Mouse (Mus musculus) neural tube, embryonic 14.5 days (tissue): ENCODE data around the gene Slc24a1. TPM values are rescaled to one million over a fixed set of nuclear protein-coding genes. Genes with fewer than 3 reads are reported as not detected.

Experiments used
- ATAC-seq: fragments of 200-750 bp; cut with Nextera tagmentation; 2 replicates; pipeline ENCODE4 v1.8.0; 2017; ENCODE audit warnings: low read depth, mild to moderate bottlenecking, moderate TSS enrichment, moderate library complexity
- H3K27ac ChIP-seq: fragments of 300-500 bp; sonication (generic); 2 replicates; pipeline ENCODE4 v1.5.1; 2014; ENCODE audit warnings: low read depth, mild to moderate bottlenecking, control low read depth, low read length, moderate library complexity, mixed read lengths
- H3K27me3 ChIP-seq: fragments of 300-500 bp; sonication (generic); 2 replicates; pipeline ENCODE4 v1.6.1; 2014; ENCODE audit warnings: low read length; ENCODE audit not compliant: control insufficient read depth, insufficient read depth
- H3K36me3 ChIP-seq: fragments of 300-500 bp; sonication (generic); 2 replicates; pipeline ENCODE4 v1.6.1; 2014; ENCODE audit warnings: low read length, mixed read lengths; ENCODE audit not compliant: control insufficient read depth, insufficient read depth
- H3K4me1 ChIP-seq: fragments of 300-500 bp; sonication (generic); 2 replicates; pipeline ENCODE4 v1.6.1; 2014; ENCODE audit warnings: low read length; ENCODE audit not compliant: control insufficient read depth, insufficient read depth
- H3K4me2 ChIP-seq: fragments of 300-500 bp; sonication (generic); 2 replicates; pipeline ENCODE4 v1.6.1; 2014; ENCODE audit warnings: mild to moderate bottlenecking, low read depth, low read length, control low read depth
- H3K4me3 ChIP-seq: fragments of 300-500 bp; sonication (generic); 2 replicates; pipeline ENCODE4 v1.5.1; 2014; ENCODE audit warnings: low read depth, low read length, control low read depth, mixed read lengths
- H3K9ac ChIP-seq: fragments of 300-500 bp; sonication (generic); replicated peaks from 2 replicates; pipeline ENCODE4 v1.6.1; 2014; ENCODE audit warnings: low read depth, mild to moderate bottlenecking, control low read depth, low read length, mixed read lengths
- H3K9me3 ChIP-seq: fragments of 300-500 bp; sonication (generic); 2 replicates; pipeline ENCODE4 v1.6.1; 2016; ENCODE audit warnings: low read length; ENCODE audit not compliant: control insufficient read depth
- WGBS: fragments of 180-500 bp; shearing (Covaris S2); extraction: QIAGEN DNeasy Blood & Tissue Kit; methylation state at CpG from one replicate; pipeline ENCODE4 v1.1.7; 2014; 5-methylcytosine and 5-hydroxymethylcytosine counted together
- polyA plus RNA-seq: library from polyadenylated mRNA; unstranded; fragments of >200 nt; fragmentation: Nextera tagmentation; extraction: Ambion mirVana; gene quantifications from 2 replicates; pipeline ENCODE4 v1.2.1, GENCODE M21; 2014

Gene Slc24a1
- polyA plus RNA-seq, 1 experiment from 2014 or later, result 0.07 TPM

- H3K27ac ChIP-seq, result no peak overlapping the region
Observed at GRCm38 (mm10) chr9:64926201-64926991, 25.0 kb downstream of the Slc24a1 start.

GRCm38 (mm10) chr9:64925771-64926170 lies 25.6 kb downstream of the Slc24a1 start:
- Histone ChIP-seq H3K4me2 (no peak overlapping the region), H3K4me3 (no peak overlapping the region), H3K27ac (no peak overlapping the region), H3K27me3 (no peaks in the 10 kb centered on the region), H3K9me3 (no peaks in the 10 kb centered on the region), H3K4me1 (no peaks in the 10 kb centered on the region), H3K9ac (no peak overlapping the region), H3K36me3 (no peaks in the 10 kb centered on the region; the same call in 1 of the 2 replicates)
- no peak for ATAC-seq
- 39% methylated on average over 5 of the region's 5 CpGs for WGBS

More at GRCm38 (mm10) chr9:64926201-64926991, 25.0 kb downstream of the Slc24a1 start:
- WGBS, result 69% methylated on average over 8 of the region's 8 CpGs
- Histone ChIP-seq H3K9me3 (no peaks in the 10 kb centered on the region), H3K9ac (no peak overlapping the region), H3K4me2 (no peak overlapping the region), H3K4me3 (no peak overlapping the region), H3K27me3 (no peaks in the 10 kb centered on the region), H3K36me3 (no peaks in the 10 kb centered on the region), H3K4me1 (no peaks in the 10 kb centered on the region)
- no peak for ATAC-seq

- H3K27ac ChIP-seq, result no peak overlapping the region
- H3K9me3 ChIP-seq, result no peaks in the 10 kb centered on the region
- H3K27me3 ChIP-seq, result no peaks in the 10 kb centered on the region
- no peak for ATAC-seq
- H3K4me2 ChIP-seq, result no peak overlapping the region
- no peak overlapping the region for H3K4me3 ChIP-seq
- no peaks in the 10 kb centered on the region for H3K4me1 ChIP-seq
- WGBS, result 43% methylated on average over 16 of the region's 16 CpGs
- no peak overlapping the region for H3K9ac ChIP-seq
- H3K36me3 ChIP-seq, result peaks cover 4% of the 10 kb centered on the region
Observed at GRCm38 (mm10) chr9:64918560-64918959, 32.8 kb downstream of the Slc24a1 start.

GRCm38 (mm10) chr9:64914629-64915028 lies 36.8 kb downstream of the Slc24a1 start:
- H3K36me3 ChIP-seq, result 0 out of 2 replicates have a peak, but pooled peaks cover 13% of the 10 kb centered on the region
- no peak overlapping the region for H3K9ac ChIP-seq
- ATAC-seq, result no peak
- H3K4me3 ChIP-seq, result no peak overlapping the region
- H3K4me2 ChIP-seq, result no peak overlapping the region
- WGBS, result 82% methylated on average over 4 of the region's 4 CpGs
- H3K27ac ChIP-seq, result no peak overlapping the region
- no peaks in the 10 kb centered on the region for H3K4me1 ChIP-seq
- no peaks in the 10 kb centered on the region for H3K9me3 ChIP-seq
- H3K27me3 ChIP-seq, result no peaks in the 10 kb centered on the region

GRCm38 (mm10) chr9:64913973-64914372 lies 37.4 kb downstream of the Slc24a1 start:
- no peak overlapping the region for H3K4me3 ChIP-seq
- no peak overlapping the region for H3K9ac ChIP-seq
- no peak for ATAC-seq
- H3K27ac ChIP-seq, result no peak overlapping the region
- no peak overlapping the region for H3K4me2 ChIP-seq
- no peaks in the 10 kb centered on the region for H3K9me3 ChIP-seq
- 90% methylated on average over 2 of the region's 2 CpGs for WGBS
- H3K4me1 ChIP-seq, result no peaks in the 10 kb centered on the region
- H3K36me3 ChIP-seq, result 0 out of 2 replicates have a peak, but pooled peaks cover 13% of the 10 kb centered on the region
- no peaks in the 10 kb centered on the region for H3K27me3 ChIP-seq

GRCm38 (mm10) chr9:64913406-64913805 lies 38.0 kb downstream of the Slc24a1 start:
- H3K4me1 ChIP-seq, result no peaks in the 10 kb centered on the region
- H3K27ac ChIP-seq, result no peak overlapping the region
- WGBS, result 94% methylated on average over 4 of the region's 4 CpGs
- H3K9me3 ChIP-seq, result no peaks in the 10 kb centered on the region
- H3K27me3 ChIP-seq, result no peaks in the 10 kb centered on the region
- ATAC-seq, result no peak
- H3K9ac ChIP-seq, result no peak overlapping the region
- H3K4me2 ChIP-seq, result no peak overlapping the region
- H3K36me3 ChIP-seq, result 0 out of 2 replicates have a peak, but pooled peaks cover 13% of the 10 kb centered on the region
- no peak overlapping the region for H3K4me3 ChIP-seq

- H3K4me3 ChIP-seq, result no peak overlapping the region
- H3K4me1 ChIP-seq, result no peaks in the 10 kb centered on the region
- no peaks in the 10 kb centered on the region for H3K27me3 ChIP-seq
- peaks cover 20% of the 10 kb centered on the region; the same call in 1 of the 2 replicates for H3K36me3 ChIP-seq
- no peak overlapping the region for H3K4me2 ChIP-seq
- H3K9me3 ChIP-seq, result no peaks in the 10 kb centered on the region
- no peak overlapping the region for H3K27ac ChIP-seq
- ATAC-seq, result no peak
- WGBS, result 92% methylated on average over 3 of the region's 3 CpGs
- H3K9ac ChIP-seq, result no peak overlapping the region
Observed at GRCm38 (mm10) chr9:64907441-64907840, 44.0 kb downstream of the Slc24a1 start.

GRCm38 (mm10) chr9:64904917-64905640 lies 46.3 kb downstream of the Slc24a1 start:
- Histone ChIP-seq H3K4me3 (no peak overlapping the region), H3K27me3 (no peaks in the 10 kb centered on the region), H3K4me1 (no peaks in the 10 kb centered on the region), H3K36me3 (peaks cover 12% of the 10 kb centered on the region; the same call in 1 of the 2 replicates), H3K9ac (no peak overlapping the region), H3K4me2 (no peak overlapping the region), H3K27ac (no peak overlapping the region), H3K9me3 (no peaks in the 10 kb centered on the region)
- 93% methylated on average over 14 of the region's 14 CpGs for WGBS
- no peak for ATAC-seq

- WGBS, result 68% methylated on average over 3 of the region's 3 CpGs
- H3K4me1 ChIP-seq, result no peaks in the 10 kb centered on the region
- no peak overlapping the region for H3K9ac ChIP-seq
- ATAC-seq, result no peak
- H3K9me3 ChIP-seq, result no peaks in the 10 kb centered on the region
- no peak overlapping the region for H3K4me2 ChIP-seq
- no peak overlapping the region for H3K27ac ChIP-seq
- H3K4me3 ChIP-seq, result no peak overlapping the region
- no peaks in the 10 kb centered on the region for H3K27me3 ChIP-seq
- peaks cover 12% of the 10 kb centered on the region; the same call in 1 of the 2 replicates for H3K36me3 ChIP-seq
Observed at GRCm38 (mm10) chr9:64903386-64903785, 48.0 kb downstream of the Slc24a1 start.
